Mouse (Mus musculus) retina, postnatal 7 days (tissue): ENCODE measurements around the gene Ajap1.

Experiments
- DNase-seq: peaks from one replicate; pipeline ENCODE4 v3.0.0-alpha.2; 2012; ENCODE audit warnings: low read depth, low spot score

Gene Ajap1

DNA sequence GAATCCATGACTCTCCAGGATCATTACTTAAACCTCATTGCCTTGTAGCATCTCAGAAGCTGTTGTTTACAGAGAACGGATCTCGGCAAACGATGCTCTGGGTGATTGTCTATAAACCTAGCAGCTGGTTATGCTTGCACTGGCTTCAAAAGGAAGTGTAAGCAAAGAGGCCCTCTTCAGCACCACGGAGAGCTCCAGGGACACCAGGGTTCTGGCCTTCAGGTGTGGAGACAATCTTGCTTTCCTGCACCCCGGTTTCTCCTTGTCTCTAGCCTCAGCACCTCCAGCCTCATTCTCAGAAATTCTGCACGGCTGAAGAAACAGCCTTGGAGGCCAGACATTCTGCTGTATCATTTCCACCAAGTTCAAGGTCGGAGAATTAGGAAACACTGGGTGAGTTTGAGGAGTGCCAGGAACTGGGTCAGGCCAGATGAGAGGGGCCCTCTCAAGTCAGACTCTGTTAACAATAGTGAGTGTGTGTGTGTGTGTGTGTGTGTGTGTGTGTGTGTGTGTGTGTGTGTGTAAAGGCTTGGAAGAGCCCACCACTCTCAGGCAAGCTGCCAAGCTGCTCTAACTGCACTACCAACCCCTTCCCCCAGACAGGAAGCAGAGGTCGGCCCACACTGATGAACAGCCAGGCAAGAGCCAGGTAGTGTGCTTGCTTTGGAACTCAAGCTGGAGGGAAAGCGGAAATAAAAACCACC lies 124.9 kb downstream of the Ajap1 start:
- DNase-seq, result no peak

DNA sequence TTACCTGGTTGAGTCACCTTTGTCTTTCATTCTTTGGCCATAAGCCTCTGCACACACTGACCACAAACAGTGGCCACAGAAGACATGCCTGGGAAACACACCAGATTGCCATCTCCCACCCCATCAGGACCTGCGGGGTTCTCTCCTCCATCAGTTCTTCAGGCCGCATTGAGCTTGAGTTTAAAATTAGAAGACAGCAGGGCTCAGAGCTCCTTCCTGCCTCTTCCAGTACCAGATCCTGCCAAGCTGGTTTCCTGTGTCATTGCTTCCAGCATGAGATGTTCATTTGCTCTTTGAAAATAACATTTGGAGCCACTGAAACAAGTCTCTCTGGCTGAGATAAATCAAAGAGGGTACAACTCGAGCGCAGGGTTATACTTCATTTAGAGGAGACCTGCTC lies 126.4 kb downstream of the Ajap1 start:
- DNase-seq, result no peak

DNA sequence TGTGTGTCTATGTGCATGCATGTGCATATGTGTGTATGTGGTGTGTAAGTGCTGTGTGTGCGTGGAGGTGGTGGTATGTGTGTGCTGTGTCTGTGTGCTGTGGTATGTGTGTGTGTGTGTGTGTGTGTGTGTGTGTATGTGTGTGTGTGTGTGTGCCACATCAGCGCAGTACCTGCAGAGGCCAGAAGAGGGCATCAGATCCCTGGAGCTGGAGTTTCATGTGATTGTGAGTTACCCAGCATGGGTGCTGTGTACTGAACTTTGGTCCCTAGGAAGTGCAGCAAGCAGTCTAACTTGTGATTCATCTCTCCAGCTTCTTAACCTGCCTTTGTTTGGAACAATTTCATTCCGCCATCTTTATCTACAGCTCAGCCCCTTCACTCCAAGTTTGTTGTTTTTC lies 137.6 kb downstream of the Ajap1 start:
- no peak for DNase-seq

DNA sequence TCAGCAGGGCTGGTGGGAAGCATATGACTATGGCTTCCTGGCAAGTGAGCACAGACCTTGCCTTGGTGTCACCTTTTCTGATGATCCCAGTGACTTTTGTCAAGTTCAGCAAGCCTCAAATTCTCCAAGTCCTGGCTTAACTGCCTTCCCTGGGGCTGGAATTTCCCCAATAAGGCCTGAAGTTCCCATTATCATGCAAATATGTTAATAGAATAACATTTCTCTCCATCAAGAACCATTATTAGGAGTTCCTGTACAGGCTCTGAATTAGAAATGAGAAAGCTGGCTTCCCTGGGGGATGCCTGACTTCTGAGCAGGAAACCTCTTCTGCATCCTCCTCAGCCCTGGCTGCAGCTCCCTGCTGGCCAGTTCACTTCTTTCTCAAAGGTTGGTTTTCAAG lies 141.7 kb downstream of the Ajap1 start:
- DNase-seq, result no peak

DNA sequence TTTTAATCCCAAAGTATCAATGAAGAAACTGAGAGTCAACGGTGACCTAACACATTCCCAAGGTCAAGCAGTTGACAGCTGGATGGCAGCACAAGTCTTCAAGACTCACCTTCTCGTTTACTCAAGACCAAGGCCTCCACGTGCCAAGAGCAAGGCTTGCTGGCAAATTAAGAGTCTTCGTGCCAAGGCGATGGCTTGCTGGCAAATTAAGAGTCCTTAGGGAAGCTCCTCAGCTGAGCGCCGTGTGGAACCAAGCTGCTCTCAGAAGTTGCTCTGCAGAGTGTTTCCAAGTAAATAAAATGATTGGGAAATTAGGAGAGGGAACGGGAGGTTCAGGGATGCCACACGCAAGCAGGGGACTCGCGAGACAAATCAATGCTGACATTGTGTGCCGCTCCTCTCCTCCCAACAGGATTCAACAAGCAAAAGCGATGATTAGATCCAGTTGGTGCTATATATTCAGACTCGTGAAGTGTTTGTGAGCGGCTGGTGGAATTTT lies 147.3 kb downstream of the Ajap1 start:
- DNase-seq, result no peak

DNA sequence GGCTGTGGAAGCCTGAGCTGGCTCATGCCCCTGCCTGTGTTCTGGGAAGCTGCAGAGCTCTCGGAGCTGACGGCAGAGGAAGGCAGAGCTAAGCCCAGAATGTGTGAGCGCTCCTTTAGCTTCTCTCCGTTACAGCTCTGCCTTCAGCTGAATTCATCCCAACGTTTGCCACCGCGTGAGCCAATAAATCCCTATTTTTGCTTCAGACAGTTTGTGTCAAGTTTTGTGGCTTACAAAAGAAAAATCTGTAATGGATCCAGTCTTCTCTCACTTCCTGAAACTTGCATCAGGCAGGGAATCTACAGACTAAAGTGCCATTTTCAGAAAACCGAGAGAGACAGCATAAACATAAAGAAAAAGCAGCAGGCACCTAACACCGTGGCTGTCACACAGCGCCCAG lies 154.8 kb downstream of the Ajap1 start:
- no peak for DNase-seq
